Mouse (Mus musculus) CH12.LX (cell line): ENCODE data around the gene Atg4d. TPM values are rescaled to one million over a fixed set of nuclear protein-coding genes. Genes with fewer than 3 reads are reported as not detected.
"Not testable (repeated sequence)": the region's sequence is repeated elsewhere in the genome, so short reads cannot be mapped to it uniquely, and the experiment has no call there.

ENCODE experiments used
- DNase-seq: peaks from one replicate; pipeline ENCODE4 v3.0.0-alpha.2; 2013; ENCODE audit errors: extremely low read depth
- H3K27ac ChIP-seq: 2 replicates; pipeline ENCODE4 v1.5.1; 2012; ENCODE audit warnings: low read depth, mild to moderate bottlenecking, control low read depth, moderate library complexity; ENCODE audit not compliant: insufficient read depth
- H3K27me3 ChIP-seq: replicated peaks from 2 replicates; pipeline ENCODE3; 2012; ENCODE audit warnings: inconsistent platforms
- H3K36me3 ChIP-seq, 2 experiments: replicated peaks in 1 of 2; 2 replicates each; pipeline versions ENCODE3 to v1.6.1; 2012; ENCODE audit warnings: inconsistent platforms in 1 of 2, low read length in 1 of 2, mild to moderate bottlenecking in 1 of 2, mixed read lengths in 1 of 2, moderate library complexity in 1 of 2; ENCODE audit not compliant: control insufficient read depth in 1 of 2, insufficient read depth in 1 of 2
- H3K4me1 ChIP-seq, 2 experiments: 2 replicates each; pipeline ENCODE4 v1.6.1; 2012; ENCODE audit warnings: inconsistent platforms in 1 of 2, moderate library complexity in 1 of 2; ENCODE audit not compliant: insufficient read depth in 2 of 2, control insufficient read depth in 1 of 2
- H3K4me2 ChIP-seq: 2 replicates; pipeline ENCODE4 v1.6.1; 2012; ENCODE audit warnings: low read depth, mild to moderate bottlenecking, control low read depth; ENCODE audit not compliant: poor library complexity, insufficient read depth, severe bottlenecking
- H3K4me3 ChIP-seq, 3 experiments: fragments of 150-350 bp in 1 of 3; sonication (generic) in 1 of 3; replicated peaks in 1 of 3; 2 replicates each; pipeline versions ENCODE3 to v1.5.1; 2011 to 2012; ENCODE audit warnings: low read depth in 2 of 3, low read length in 2 of 3, mild to moderate bottlenecking in 2 of 3, moderate library complexity in 2 of 3, control low read depth in 1 of 3, improper control_type of control experiment in 1 of 3, inconsistent platforms in 1 of 3, mixed read lengths in 1 of 3; ENCODE audit not compliant: poor library complexity in 1 of 3
- H3K79me2 ChIP-seq: replicated peaks from 2 replicates; pipeline ENCODE4 v1.6.1; 2012; ENCODE audit warnings: mild to moderate bottlenecking, moderate library complexity; ENCODE audit not compliant: control insufficient read depth, poor library complexity, insufficient read depth, severe bottlenecking; ENCODE audit errors: extremely low read depth
- H3K9ac ChIP-seq: 2 replicates; pipeline ENCODE4 v1.6.1; 2012; ENCODE audit warnings: low read depth, mild to moderate bottlenecking, control low read depth, moderate library complexity; ENCODE audit not compliant: insufficient read depth
- H3K9me3 ChIP-seq: replicated peaks from 2 replicates; pipeline ENCODE3; 2012; ENCODE audit warnings: low read length, inconsistent platforms, mixed read lengths
- BHLHE40 ChIP-seq: IDR thresholded peaks from 2 replicates; pipeline ENCODE4 v1.6.1; 2011; ENCODE audit warnings: mild to moderate bottlenecking, low read depth, low read length, improper control_type of control experiment
- CTCF ChIP-seq, 2 experiments: IDR thresholded peaks in 1 of 2; conservative IDR thresholded peaks in 1 of 2; 2 replicates each; pipeline ENCODE4 v1.5.1; 2011 to 2012; ENCODE audit warnings: low read depth in 2 of 2, low read length in 2 of 2, improper control_type of control experiment in 1 of 2, inconsistent platforms in 1 of 2, mild to moderate bottlenecking in 1 of 2, moderate library complexity in 1 of 2
- E2F4 ChIP-seq: IDR thresholded peaks from 2 replicates; pipeline ENCODE4 v1.6.1; 2011; ENCODE audit warnings: low read depth, low read length, improper control_type of control experiment; ENCODE audit not compliant: insufficient replicate concordance
- ELF1 ChIP-seq: IDR thresholded peaks from 2 replicates; pipeline ENCODE4 v1.6.1; 2014; ENCODE audit warnings: low read depth, mild to moderate bottlenecking, inconsistent platforms, low read length, improper control_type of control experiment
- ETS1 ChIP-seq: conservative IDR thresholded peaks from 2 replicates; pipeline ENCODE4 v1.6.1; 2012; ENCODE audit warnings: low read depth, mild to moderate bottlenecking, inconsistent platforms, low read length, improper control_type of control experiment, moderate library complexity
- GABPA ChIP-seq: IDR thresholded peaks from 2 replicates; pipeline ENCODE4 v1.6.1; 2012; ENCODE audit warnings: low read depth, low read length, improper control_type of control experiment, inconsistent platforms; ENCODE audit not compliant: insufficient replicate concordance
- HCFC1 ChIP-seq: IDR thresholded peaks from 2 replicates; pipeline ENCODE4 v1.6.1; 2012; ENCODE audit warnings: low read depth, mild to moderate bottlenecking, inconsistent platforms, low read length, improper control_type of control experiment
- JUN ChIP-seq: IDR thresholded peaks from 2 replicates; pipeline ENCODE4 v1.6.1; 2011; ENCODE audit warnings: low read depth, mild to moderate bottlenecking, low read length, improper control_type of control experiment, moderate library complexity; ENCODE audit not compliant: insufficient read depth
- JUND ChIP-seq: conservative IDR thresholded peaks from 2 replicates; pipeline ENCODE4 v1.6.1; 2011; ENCODE audit warnings: low read depth, low read length, improper control_type of control experiment
- KAT2A ChIP-seq: IDR thresholded peaks from 2 replicates; pipeline ENCODE4 v1.6.1; 2012; ENCODE audit warnings: low read length, improper control_type of control experiment, inconsistent platforms; ENCODE audit not compliant: insufficient replicate concordance
- MAX ChIP-seq: IDR thresholded peaks from 2 replicates; pipeline ENCODE4 v1.6.1; 2011; ENCODE audit warnings: low read length, improper control_type of control experiment
- MAZ ChIP-seq: IDR thresholded peaks from 2 replicates; pipeline ENCODE4 v1.6.1; 2012; ENCODE audit warnings: low read depth, mild to moderate bottlenecking, inconsistent platforms, low read length, improper control_type of control experiment, moderate library complexity
- MEF2A ChIP-seq: IDR thresholded peaks from 2 replicates; pipeline ENCODE4 v1.6.1; 2014; ENCODE audit warnings: low read depth, mild to moderate bottlenecking, inconsistent platforms, low read length, improper control_type of control experiment, borderline replicate concordance
- MYC ChIP-seq: IDR thresholded peaks from 2 replicates; pipeline ENCODE4 v1.6.1; 2011; ENCODE audit warnings: low read depth, mild to moderate bottlenecking, improper control_type of control experiment, low read length
- NELFE ChIP-seq: IDR thresholded peaks from 2 replicates; pipeline ENCODE4 v1.6.1; 2011; ENCODE audit warnings: low read depth, low read length, improper control_type of control experiment
- POLR2A ChIP-seq: IDR thresholded peaks from 2 replicates; pipeline ENCODE4 v1.6.1; 2011; ENCODE audit warnings: low read depth, mild to moderate bottlenecking, improper control_type of control experiment, low read length
- SIN3A ChIP-seq: IDR thresholded peaks from 2 replicates; pipeline ENCODE4 v1.6.1; 2012; ENCODE audit warnings: low read length, improper control_type of control experiment, inconsistent platforms
- TCF12 ChIP-seq: IDR thresholded peaks from 2 replicates; pipeline ENCODE4 v1.6.1; 2014; ENCODE audit warnings: low read depth, mild to moderate bottlenecking, inconsistent platforms, low read length, improper control_type of control experiment
- UBTF ChIP-seq: IDR thresholded peaks from 2 replicates; pipeline ENCODE4 v1.6.1; 2012; ENCODE audit warnings: low read depth, mild to moderate bottlenecking, inconsistent platforms, low read length, improper control_type of control experiment, moderate library complexity
- USF1 ChIP-seq: IDR thresholded peaks from 2 replicates; pipeline ENCODE4 v1.6.1; 2014; ENCODE audit warnings: low read depth, mild to moderate bottlenecking, inconsistent platforms, low read length, improper control_type of control experiment
- ZC3H11A ChIP-seq: IDR thresholded peaks from 2 replicates; pipeline ENCODE4 v1.6.1; 2012; ENCODE audit warnings: low read depth, mild to moderate bottlenecking, inconsistent platforms, low read length, improper control_type of control experiment
- ZKSCAN1 ChIP-seq: IDR thresholded peaks from 2 replicates; pipeline ENCODE4 v1.6.1; 2012; ENCODE audit warnings: low read depth, inconsistent platforms, low read length, improper control_type of control experiment, borderline replicate concordance
- ZMIZ1 ChIP-seq: IDR thresholded peaks from 2 replicates; pipeline ENCODE4 v1.6.1; 2012; ENCODE audit warnings: low read depth, mild to moderate bottlenecking, inconsistent platforms, low read length, improper control_type of control experiment
- ZNF384 ChIP-seq: IDR thresholded peaks from 2 replicates; pipeline ENCODE4 v1.6.1; 2012; ENCODE audit warnings: low read depth, low read length, improper control_type of control experiment, inconsistent platforms
- dilution Hi-C: fragments of 300-500 bp; cut with MboI; formaldehyde crosslinking; loops from 2 replicates; pipeline ENCODE4 v1.14.3; 2020; ENCODE audit warnings: low sequenced_read_pairs; ENCODE audit not compliant: extremely low pct_unique_long_range_greater_than_20kb, extremely low pct_ligation_motif_present
- in situ Hi-C: fragments of 300-500 bp; cut with MboI; formaldehyde crosslinking; loops from 3 replicates; pipeline ENCODE4 v1.14.3; 2019; ENCODE audit warnings: low sequenced_read_pairs, low pct_ligation_motif_present, low pct_unique_long_range_greater_than_20kb, mixed read lengths
- polyA plus RNA-seq: library from polyadenylated mRNA; unstranded; fragments of >175 nt; gene quantifications from 2 replicates; pipeline ENCODE4 v1.2.1, GENCODE M21; 2012; ENCODE audit warnings: low read depth; ENCODE audit not compliant: insufficient read length
- total RNA-seq, 2 experiments: library from RNA; depleted of rRNA; stranded (reverse); fragments of 300-350 nt in 1 of 2; fragments of >200 nt in 1 of 2; gene quantifications; 2 replicates each; pipeline ENCODE4 v1.2.3; 2012 to 2014

Atg4d gene
- total and polyA plus RNA-seq, 3 experiments = 7.7 to 14.3 (median 10.3) TPM

- dilution Hi-C loops, H3K9me3 ChIP-seq, H3K27me3 ChIP-seq, DNase-seq, H3K36me3 ChIP-seq, in situ Hi-C loops: not testable (repeated sequence)
- Histone ChIP-seq H3K79me2 (peaks cover 10% of the 10 kb centered on the region), H3K4me2 (peak overlapping the region; percentile 88), H3K4me3 (peak overlapping the region; percentile 34 to 68 (median 34)), H3K27ac (peak overlapping the region; percentile 39; the same call in 1 of the 2 replicates), H3K4me1 (peaks cover 5 to 26% of the 10 kb centered on the region in 2 experiments), H3K9ac (peak overlapping the region; percentile 53; the same call in 1 of the 2 replicates)
Observed at GRCm38 (mm10) chr9:21291868-21292267, 26.8 kb downstream of the Atg4d start.

- in situ Hi-C loops = no loop called here
Observed at GRCm38 (mm10) chr9:21292271-21292670, 27.2 kb downstream of the Atg4d start.

GRCm38 (mm10) chr9:21299014-21299413 is 33.9 kb downstream of the Atg4d start:
- no peak for DNase-seq
- Histone ChIP-seq H3K79me2 (no peaks in the 10 kb centered on the region), H3K4me2 (no peak overlapping the region), H3K27me3 (peaks cover 4% of the 10 kb centered on the region), H3K27ac (no peak overlapping the region), H3K36me3 (no peaks in the 10 kb centered on the region), H3K4me1 (no peaks in the 10 kb centered on the region), H3K9ac (no peak overlapping the region), H3K4me3 (no peak overlapping the region), H3K9me3 (peaks cover 9% of the 10 kb centered on the region)
- dilution Hi-C loops (no loop called here), in situ Hi-C loops (no loop called here)
- TF ChIP-seq KAT2A (no peak), MAZ (no peak), NELFE (no peak), MYC (no peak), ZKSCAN1 (no peak), ZMIZ1 (no peak), MEF2A (no peak), ETS1 (no peak), ZC3H11A (no peak), ELF1 (no peak), USF1 (no peak), TCF12 (no peak), MAX (no peak), CTCF (conservative IDR thresholded peaks at IDR 0.05 in 1 of 2, IDR thresholded peaks at IDR 0.05 in 1 of 2; ENCODE audit: low read depth in 2 of 2, low read length in 2 of 2) (no peak), SIN3A (no peak), JUND (no peak), GABPA (no peak), JUN (no peak), E2F4 (no peak), HCFC1 (no peak)

More at GRCm38 (mm10) chr9:21292271-21292670, 27.2 kb downstream of the Atg4d start:
- dilution Hi-C loops = no loop called here
- H3K27ac ChIP-seq = no peak overlapping the region
- H3K9ac ChIP-seq = no peak overlapping the region
- peaks cover 6% of the 10 kb centered on the region; the same call in 1 of the 2 replicates for H3K79me2 ChIP-seq
- H3K4me2 ChIP-seq = no peak overlapping the region
- no peak overlapping the region for H3K4me3 ChIP-seq
- H3K27me3 ChIP-seq = peaks cover 8% of the 10 kb centered on the region
- TF ChIP-seq UBTF = no peak
- TF ChIP-seq MAZ = no peak
- no peak for TF ChIP-seq POLR2A
- TF ChIP-seq ZKSCAN1 = no peak
- no peak for TF ChIP-seq JUN
- TF ChIP-seq JUND = no peak
- no peak for TF ChIP-seq ZNF384
- no peak for TF ChIP-seq BHLHE40
- TF ChIP-seq USF1 = no peak
- TF ChIP-seq MAX = no peak
- no peaks in the 10 kb centered on the region for H3K36me3 ChIP-seq
- peaks cover 5 to 23% of the 10 kb centered on the region in 2 experiments for H3K4me1 ChIP-seq
- no peaks in the 10 kb centered on the region for H3K9me3 ChIP-seq
- no peak for DNase-seq
